Mouse (Mus musculus) embryonic facial prominence, embryonic 10.5 days (tissue): ENCODE measurements around the gene D430041D05Rik. TPM values are rescaled to one million over a fixed set of nuclear protein-coding genes. Genes with fewer than 3 reads are reported as not detected.
A peak's percentile ranks its signal among the peaks of the same experiment; 100 is the strongest.

Experiments used
- DNase-seq: peaks from one replicate; pipeline ENCODE4 v3.0.0-alpha.2; 2017; ENCODE audit warnings: low spot score
- H3K27ac ChIP-seq: fragments of 300-500 bp; sonication (generic); replicated peaks from 2 replicates; pipeline ENCODE4 v1.5.1; 2016; ENCODE audit warnings: mild to moderate bottlenecking
- H3K27me3 ChIP-seq: fragments of 300-500 bp; sonication (generic); replicated peaks from 2 replicates; pipeline ENCODE4 v1.6.1; 2016; ENCODE audit warnings: low read depth, mild to moderate bottlenecking; ENCODE audit not compliant: poor library complexity, severe bottlenecking
- H3K36me3 ChIP-seq: fragments of 300-500 bp; sonication (generic); replicated peaks from 2 replicates; pipeline ENCODE4 v1.6.1; 2016; ENCODE audit warnings: mild to moderate bottlenecking, moderate library complexity
- H3K4me1 ChIP-seq: fragments of 300-500 bp; sonication (generic); 2 replicates; pipeline ENCODE4 v1.6.1; 2016
- H3K4me3 ChIP-seq: fragments of 300-500 bp; sonication (generic); 2 replicates; pipeline ENCODE4 v1.5.1; 2016; ENCODE audit warnings: mild to moderate bottlenecking, moderate library complexity
- H3K9me3 ChIP-seq: fragments of 300-500 bp; sonication (generic); 2 replicates; pipeline ENCODE4 v1.6.1; 2016; ENCODE audit warnings: mild to moderate bottlenecking
- WGBS: fragments of 180-500 bp; shearing (Covaris S2); methylation state at CpG from one replicate; pipeline ENCODE4 v1.1.7; 2016; 5-methylcytosine and 5-hydroxymethylcytosine counted together
- polyA plus RNA-seq: library from polyadenylated mRNA; unstranded; fragments of >200 nt; fragmentation: Nextera tagmentation; extraction: Ambion mirVana; gene quantifications from 2 replicates; pipeline ENCODE4 v1.2.1, GENCODE M21; 2016

Gene D430041D05Rik
- polyA plus RNA-seq, 1 experiment from 2014 or later, result 0.60 TPM

DNA sequence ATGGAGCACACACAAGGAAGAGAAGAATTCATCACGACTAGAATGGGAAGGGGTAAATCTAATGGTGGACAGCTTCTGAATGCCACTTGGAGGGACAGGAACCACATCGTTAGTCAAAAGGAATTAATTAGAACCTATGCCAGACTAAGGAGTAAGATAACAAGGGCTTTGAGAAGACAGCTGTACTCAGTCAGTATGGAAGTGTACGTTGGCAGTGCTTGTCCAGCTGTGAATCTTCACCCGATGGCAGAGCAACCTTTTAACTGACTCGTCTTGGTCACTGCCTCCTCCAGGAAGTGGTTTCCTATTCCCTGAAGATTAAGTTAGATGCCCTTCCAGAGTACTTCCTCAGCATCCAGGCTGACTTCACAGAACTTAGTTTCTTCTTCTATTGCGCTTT, 87.0 kb downstream of the D430041D05Rik start:
- H3K36me3 ChIP-seq, result no peaks in the 10 kb centered on the region
- no peaks in the 10 kb centered on the region for H3K27me3 ChIP-seq
- H3K4me1 ChIP-seq, result peaks cover 13% of the 10 kb centered on the region
- no peak overlapping the region for H3K27ac ChIP-seq
- no peaks in the 10 kb centered on the region for H3K9me3 ChIP-seq
- H3K4me3 ChIP-seq, result no peak overlapping the region
- no peak for DNase-seq
- WGBS, result 71% methylated on average over 6 of the region's 6 CpGs

DNA sequence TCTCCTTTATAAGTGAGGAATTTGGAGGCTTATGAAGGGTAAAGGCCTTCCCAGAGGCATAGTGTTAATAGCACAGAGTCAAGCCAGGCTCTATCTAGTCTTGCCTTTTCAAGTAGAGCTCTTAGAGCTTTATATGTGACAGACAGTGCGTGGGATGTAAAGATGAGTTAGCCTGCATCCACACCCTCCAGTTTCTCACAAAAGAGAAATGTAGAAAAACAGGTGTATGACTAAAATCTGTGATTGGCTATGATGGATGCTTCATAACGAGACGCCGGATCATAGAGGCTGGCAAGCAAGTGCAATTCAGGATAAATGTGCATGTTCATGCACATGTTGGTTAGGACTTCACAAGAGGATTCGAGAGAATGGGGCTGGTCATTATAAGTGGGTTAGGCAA, 87.5 kb downstream of the D430041D05Rik start:
- Histone ChIP-seq H3K27me3 (no peaks in the 10 kb centered on the region), H3K4me1 (peaks cover 13% of the 10 kb centered on the region), H3K9me3 (no peaks in the 10 kb centered on the region), H3K4me3 (no peak overlapping the region), H3K27ac (no peak overlapping the region), H3K36me3 (no peaks in the 10 kb centered on the region)
- no peak for DNase-seq
- WGBS, result 89% methylated on average over 5 of the region's 5 CpGs

DNA sequence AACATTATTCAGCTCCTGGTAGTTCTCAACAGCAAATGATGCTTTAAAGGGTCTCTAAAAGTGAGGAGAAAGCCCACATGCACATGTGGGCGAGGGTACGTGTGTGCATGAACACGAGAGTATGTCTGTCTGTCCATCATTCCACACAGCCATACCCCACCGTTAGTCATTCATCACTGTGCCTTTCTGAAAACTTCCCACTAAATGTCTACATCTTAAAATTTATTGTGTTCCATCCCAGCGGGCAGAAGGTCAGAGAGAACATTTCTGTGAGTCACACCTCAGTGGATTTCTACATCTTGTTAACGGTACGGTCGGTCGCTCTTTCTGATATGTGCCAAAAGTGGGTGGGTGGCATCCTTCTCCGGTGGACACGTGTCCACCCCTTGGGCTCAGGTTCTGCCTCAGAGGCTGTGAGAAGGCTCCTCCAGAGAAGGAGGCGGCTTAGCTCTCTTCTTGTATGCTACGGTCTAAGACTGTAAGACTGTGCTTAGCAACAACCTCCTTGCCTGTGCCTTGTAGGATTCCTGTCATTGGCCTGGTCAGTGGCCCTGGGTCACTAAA, 90.7 kb downstream of the D430041D05Rik start:
- Histone ChIP-seq H3K4me1 (peaks cover 1% of the 10 kb centered on the region; the same call in 1 of the 2 replicates), H3K4me3 (no peak overlapping the region), H3K36me3 (no peaks in the 10 kb centered on the region), H3K27ac (no peak overlapping the region), H3K9me3 (no peaks in the 10 kb centered on the region), H3K27me3 (no peaks in the 10 kb centered on the region)
- no peak for DNase-seq
- WGBS, result 93% methylated on average over 13 of the region's 13 CpGs

GRCm38 (mm10) chr2:104319443-104319842, 91.4 kb downstream of the D430041D05Rik start:
- WGBS, result 96% methylated on average over 10 of the region's 10 CpGs
- H3K27me3 ChIP-seq, result no peaks in the 10 kb centered on the region
- no peaks in the 10 kb centered on the region for H3K9me3 ChIP-seq
- H3K36me3 ChIP-seq, result no peaks in the 10 kb centered on the region
- H3K4me3 ChIP-seq, result no peak overlapping the region
- no peak overlapping the region for H3K27ac ChIP-seq
- no peak for DNase-seq
- no peaks in the 10 kb centered on the region; the same call in 1 of the 2 replicates for H3K4me1 ChIP-seq

DNA sequence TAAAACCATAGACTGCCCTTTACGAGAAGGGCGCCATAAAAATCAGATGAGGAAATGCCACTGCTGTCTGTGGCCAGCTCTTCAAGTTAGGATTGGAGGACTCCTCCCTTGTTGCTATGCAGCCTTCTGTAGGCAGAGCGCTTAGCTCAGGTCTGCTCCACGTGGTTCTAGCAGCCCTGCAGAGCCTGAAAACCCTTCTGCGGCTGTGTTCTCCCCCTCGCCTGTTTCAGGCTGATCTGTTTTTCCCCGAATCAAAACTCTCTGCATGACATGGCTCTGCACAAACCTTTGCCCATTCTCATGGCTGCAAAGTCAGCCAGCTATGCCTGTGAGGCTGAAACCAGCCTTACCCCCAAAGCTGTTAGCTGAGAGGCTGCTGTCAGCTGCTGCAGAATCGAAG, 91.9 kb downstream of the D430041D05Rik start:
- Histone ChIP-seq H3K4me3 (no peak overlapping the region), H3K27me3 (no peaks in the 10 kb centered on the region), H3K4me1 (no peaks in the 10 kb centered on the region; the same call in 1 of the 2 replicates), H3K27ac (no peak overlapping the region), H3K9me3 (no peaks in the 10 kb centered on the region), H3K36me3 (no peaks in the 10 kb centered on the region)
- DNase-seq, result no peak
- WGBS, result 64% methylated on average over 8 of the region's 8 CpGs

GRCm38 (mm10) chr2:104318259-104318658, 92.6 kb downstream of the D430041D05Rik start:
- 80% methylated on average over 2 of the region's 2 CpGs for WGBS
- no peaks in the 10 kb centered on the region for H3K36me3 ChIP-seq

GRCm38 (mm10) chr2:104317631-104318030, 93.2 kb downstream of the D430041D05Rik start:
- no peaks in the 10 kb centered on the region; the same call in 1 of the 2 replicates for H3K4me1 ChIP-seq

More at GRCm38 (mm10) chr2:104318259-104318658, 92.6 kb downstream of the D430041D05Rik start:
- Histone ChIP-seq H3K27ac (no peak overlapping the region), H3K9me3 (no peaks in the 10 kb centered on the region), H3K4me3 (no peak overlapping the region), H3K4me1 (no peaks in the 10 kb centered on the region; the same call in 1 of the 2 replicates), H3K27me3 (no peaks in the 10 kb centered on the region)
- DNase-seq, result no peak

GRCm38 (mm10) chr2:104316483-104316882, 94.3 kb downstream of the D430041D05Rik start:
- DNase-seq, result no peak
- Histone ChIP-seq H3K27me3 (no peaks in the 10 kb centered on the region), H3K9me3 (no peaks in the 10 kb centered on the region), H3K4me3 (no peak overlapping the region), H3K27ac (no peak overlapping the region), H3K4me1 (no peaks in the 10 kb centered on the region; the same call in 1 of the 2 replicates), H3K36me3 (no peaks in the 10 kb centered on the region)
- WGBS, result 89% methylated on average over 8 of the region's 8 CpGs

More at GRCm38 (mm10) chr2:104317631-104318030, 93.2 kb downstream of the D430041D05Rik start:
- no peaks in the 10 kb centered on the region for H3K27me3 ChIP-seq
- DNase-seq, result no peak
- no peak overlapping the region for H3K4me3 ChIP-seq
- no peaks in the 10 kb centered on the region for H3K36me3 ChIP-seq
- no peaks in the 10 kb centered on the region for H3K9me3 ChIP-seq
- 81% methylated on average over 6 of the region's 6 CpGs for WGBS
- no peak overlapping the region for H3K27ac ChIP-seq

- H3K36me3 ChIP-seq, result no peaks in the 10 kb centered on the region
- 91% methylated on average over 6 of the region's 6 CpGs for WGBS
- no peak overlapping the region for H3K4me3 ChIP-seq
- no peaks in the 10 kb centered on the region for H3K4me1 ChIP-seq
- H3K27me3 ChIP-seq, result no peaks in the 10 kb centered on the region
- no peak overlapping the region for H3K27ac ChIP-seq
- DNase-seq, result no peak
- no peaks in the 10 kb centered on the region for H3K9me3 ChIP-seq
Measured at GRCm38 (mm10) chr2:104313246-104313645, 97.6 kb downstream of the D430041D05Rik start.

- no peak overlapping the region for H3K27ac ChIP-seq
- no peaks in the 10 kb centered on the region for H3K27me3 ChIP-seq
- H3K4me1 ChIP-seq, result no peaks in the 10 kb centered on the region
- no peak overlapping the region for H3K4me3 ChIP-seq
- no peak for DNase-seq
- H3K9me3 ChIP-seq, result no peaks in the 10 kb centered on the region
- no peaks in the 10 kb centered on the region for H3K36me3 ChIP-seq
- WGBS, result 77% methylated on average over 4 of the region's 4 CpGs
Measured at GRCm38 (mm10) chr2:104307102-104307501, 103.7 kb downstream of the D430041D05Rik start.

- Histone ChIP-seq H3K36me3 (no peaks in the 10 kb centered on the region), H3K27ac (no peak overlapping the region), H3K4me1 (no peaks in the 10 kb centered on the region), H3K9me3 (no peaks in the 10 kb centered on the region), H3K27me3 (no peaks in the 10 kb centered on the region), H3K4me3 (no peak overlapping the region)
- no peak for DNase-seq
- WGBS, result 84% methylated on average over 5 of the region's 5 CpGs
Measured at GRCm38 (mm10) chr2:104305722-104306121, 105.1 kb downstream of the D430041D05Rik start.

- no peaks in the 10 kb centered on the region for H3K4me1 ChIP-seq
- 78% methylated on average over 1 of the region's 1 CpGs for WGBS
- H3K36me3 ChIP-seq, result no peaks in the 10 kb centered on the region
- no peaks in the 10 kb centered on the region for H3K9me3 ChIP-seq
- no peak for DNase-seq
- H3K27me3 ChIP-seq, result no peaks in the 10 kb centered on the region
- H3K4me3 ChIP-seq, result no peak overlapping the region
- no peak overlapping the region for H3K27ac ChIP-seq
Measured at GRCm38 (mm10) chr2:104299912-104300311, 110.9 kb downstream of the D430041D05Rik start.

GRCm38 (mm10) chr2:104299160-104299559, 111.7 kb downstream of the D430041D05Rik start:
- H3K36me3 ChIP-seq, result no peaks in the 10 kb centered on the region
- no peak overlapping the region for H3K27ac ChIP-seq
- H3K4me1 ChIP-seq, result no peaks in the 10 kb centered on the region
- no peaks in the 10 kb centered on the region for H3K27me3 ChIP-seq
- no peaks in the 10 kb centered on the region for H3K9me3 ChIP-seq
- H3K4me3 ChIP-seq, result no peak overlapping the region
- peak; percentile 88 for DNase-seq
- 18% methylated on average over 7 of the region's 7 CpGs for WGBS
